Mouse (Mus musculus): ENCODE data around the gene Eef1a1. TPM values are rescaled to one million over a fixed set of nuclear protein-coding genes. Genes with fewer than 3 reads are reported as not detected.

Gene Eef1a1
- total RNA-seq (2023), result over 10,000 TPM; 11,382 to 11,897 TPM

DNA sequence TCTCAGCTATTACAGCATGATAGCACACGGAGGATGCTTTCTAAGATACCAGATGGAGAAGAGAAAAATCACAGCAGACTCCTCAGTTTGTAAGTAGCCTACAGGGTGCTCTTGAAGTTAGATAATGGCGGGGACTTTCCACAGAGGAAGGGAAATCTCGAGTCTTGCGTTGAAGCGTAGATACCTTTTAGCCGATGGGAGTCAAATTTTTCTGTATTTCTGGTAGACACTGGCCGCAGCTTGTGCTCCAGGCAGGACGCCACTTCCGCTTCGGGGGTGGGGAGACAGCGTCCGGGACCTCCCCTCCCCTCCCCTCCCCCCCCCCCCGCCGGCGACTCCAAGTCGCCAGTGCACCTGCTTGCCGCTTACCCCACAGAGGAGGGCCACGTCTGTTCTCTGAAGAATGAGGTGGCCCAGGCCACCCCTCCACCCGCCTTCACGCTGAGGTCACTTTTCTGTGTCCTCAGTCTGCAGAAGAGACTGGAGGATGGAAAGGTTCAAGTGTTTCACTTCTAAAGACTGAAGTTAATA lies at the start of gene Eef1a1:
Gene Eef1a1, minus strand, starts transcription at position 262 of the 531 bp plus-strand sequence.

DNA sequence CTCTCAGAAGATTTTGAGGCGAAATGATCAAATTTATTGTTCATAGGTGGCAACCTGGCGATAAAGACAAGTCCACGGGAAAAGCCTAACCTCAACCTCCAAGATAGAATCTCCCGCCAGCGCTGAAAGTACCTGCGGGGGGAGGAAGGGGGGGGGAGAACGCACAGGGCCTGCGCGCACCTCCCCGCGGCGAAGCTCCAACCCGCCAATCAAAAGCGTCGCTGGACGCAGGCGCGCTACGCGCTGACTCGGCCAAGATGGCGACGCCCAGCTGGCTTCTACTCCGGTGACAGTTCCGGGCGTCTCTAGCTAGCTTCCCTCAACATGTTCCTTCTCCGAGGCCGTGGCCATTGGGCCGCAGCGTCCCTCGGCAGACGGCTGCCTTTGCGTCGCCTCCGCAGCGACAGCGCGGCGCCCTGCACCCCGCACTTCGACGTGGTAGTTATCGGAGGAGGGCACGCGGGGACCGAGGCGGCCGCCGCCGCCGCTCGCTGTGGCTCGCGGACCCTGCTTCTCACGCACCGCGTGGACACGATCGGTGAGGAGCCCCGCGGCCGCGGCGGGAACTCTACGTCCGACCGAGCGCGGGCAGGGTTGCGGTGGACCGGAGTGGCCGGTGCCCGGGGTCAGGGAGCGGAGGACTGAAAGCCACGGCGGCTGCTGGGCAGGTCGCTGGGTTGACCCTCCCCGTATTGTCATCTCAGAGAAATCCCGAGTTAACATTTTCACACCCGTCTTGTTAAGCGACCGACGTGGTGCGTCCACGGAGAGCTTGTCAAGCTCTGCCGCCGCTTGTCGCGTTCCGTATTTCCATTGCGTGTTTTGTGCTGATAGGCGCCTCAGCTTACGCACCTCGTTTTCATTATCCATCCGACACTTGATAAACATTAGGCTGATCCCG lies 40.7 kb downstream of the Eef1a1 start, which contains the start of the genes Mto1 and Gm17324:
Gene Mto1, plus strand, starts transcription at position 236 of the 901 bp plus-strand sequence.
Gene Gm17324, minus strand, starts transcription at position 814 of the 901 bp plus-strand sequence.

GRCm38 (mm10) chr9:78442579-78443392 lies 46.2 kb downstream of the Eef1a1 start, which contains the start of gene Cgas:
Gene Cgas (minus strand): TSS chr9:78443237.

Other genes with a start within 250 kb of the Eef1a1 start
- not detected for gene Gm3776, start 232.0 kb downstream of the Eef1a1 start, total RNA-seq (2023)
- gene Gm10639, start 199.2 kb downstream of the Eef1a1 start, total RNA-seq (2023), result not detected
- gene Omt2a, start 174.4 kb downstream of the Eef1a1 start, total RNA-seq (2023), result not detected
- gene Omt2b, start 161.6 kb downstream of the Eef1a1 start, total RNA-seq (2023), result not detected
- gene Gsta2, start 133.4 kb downstream of the Eef1a1 start, total RNA-seq (2023), result not detected
- gene Dppa5a, start 121.0 kb downstream of the Eef1a1 start, total RNA-seq (2023), result not detected
- not detected for gene Ooep, start 110.4 kb downstream of the Eef1a1 start, total RNA-seq (2023)
- gene Ddx43, start 93.4 kb downstream of the Eef1a1 start, total RNA-seq (2023), result 1 to 10 TPM; 2.1 to 2.3 TPM
- 1 to 10 TPM; 4.9 to 5.1 TPM for gene Cgas, start 45.9 kb downstream of the Eef1a1 start, total RNA-seq (2023)
- gene Mto1, start 40.9 kb downstream of the Eef1a1 start, total RNA-seq (2023), result 10 to 100 TPM; 26.0 to 28.4 TPM
- 1 to 10 TPM in 1 of 2 experiments, under 1 TPM in 1; 0.61 to 1.1 TPM for gene Gm17324, start 40.4 kb downstream of the Eef1a1 start, total RNA-seq (2023)
- gene Slc17a5, start 98.9 kb upstream of the Eef1a1 start, total RNA-seq (2023), result 1 to 10 TPM; 6.4 to 7.9 TPM
- gene Cd109, start 126.4 kb upstream of the Eef1a1 start, total RNA-seq (2023), result not detected